13 mouse cellular contexts compared by ENCODE assay signal in genomic region chr9:95113157-95114135, GRCm38 (mm10).
DNase-seq lines count a peak whose midpoint lies in the region; ATAC-seq and TF ChIP-seq lines count a peak whose summit lies in the region.
"Had no signal": no experiment of that assay in that cellular context is flagged by ENCODE, and none has a peak within 500 bp of the region (broad histone marks: within the 10 kb centered on the region; RNA-seq: fewer than 3 reads in every experiment).

No protein-coding gene starts in this region.

- H3K4me2 ChIP-seq in heart, embryonic 12.5 days: no peak overlapping the region
- no peak overlapping the region for H3K4me2 ChIP-seq in hindbrain, embryonic 13.5 days
- H3K4me2 ChIP-seq: embryonic facial prominence, embryonic 12.5 days; neural tube, embryonic 15.5 days had no signal

- ATAC-seq in heart, embryonic 12.5 days (ENCODE audit: insufficient number of reproducible peaks, low FRiP score): no peak
- no peak for ATAC-seq in Patski
- no peak for ATAC-seq in hindbrain, embryonic 13.5 days (ENCODE audit: low FRiP score)
- ATAC-seq: intestine, postnatal 0 days; liver, postnatal 0 days had no signal

- CTCF ChIA-PET in Patski (lab: Charles Lee): interaction anchor here (1.2 kb wide), 1 partner anchor 23 kb away, joined by 3 read pairs; no protein-coding TSS in a partner anchor

- peak; percentile 7 for DNase-seq in heart, adult 8-10 months (ENCODE audit: low spot score)
- DNase-seq in Patski (ENCODE audit: low read depth, low spot score): peak; percentile 7
- DNase-seq in cerebellum, postnatal 25 days: peak; percentile 14 to 48
- peak; percentile 65 for DNase-seq in lung, postnatal 25 days (ENCODE audit: low spot score)
- no peak for DNase-seq in embryo, embryonic 10 days (ENCODE audit: low spot score)
- DNase-seq in gastrocnemius, postnatal 14 days: no peak
- DNase-seq: adrenal gland, adult 8-10 months; liver, postnatal 0 days had no signal

- H3K9ac ChIP-seq in heart, embryonic 12.5 days: no peak overlapping the region
- H3K9ac ChIP-seq in hindbrain, embryonic 13.5 days: no peak overlapping the region
- H3K9ac ChIP-seq: embryonic facial prominence, embryonic 12.5 days; liver, postnatal 0 days; neural tube, embryonic 15.5 days had no signal

- H3K27ac ChIP-seq in heart, embryonic 12.5 days (ENCODE audit: poor library complexity, severe bottlenecking): no peak overlapping the region
- H3K27ac ChIP-seq in hindbrain, embryonic 13.5 days: no peak overlapping the region
- H3K27ac ChIP-seq: embryonic facial prominence, embryonic 12.5 days; neural tube, embryonic 15.5 days had no signal

- 59% methylated on average over 12 of the region's 12 CpGs for WGBS in heart, embryonic 12.5 days
- 64% methylated on average over 12 of the region's 12 CpGs for WGBS in hindbrain, embryonic 13.5 days

- H3K4me3 ChIP-seq in heart, embryonic 12.5 days: no peak overlapping the region
- no peak overlapping the region for H3K4me3 ChIP-seq in hindbrain, embryonic 13.5 days
- H3K4me3 ChIP-seq: embryonic facial prominence, embryonic 12.5 days; neural tube, embryonic 15.5 days had no signal

- TF ChIP-seq CTCF in Patski (IDR thresholded peaks at IDR 0.05): no peak

- in situ Hi-C loops in Patski (cut with MboI; ENCODE audit: low pct_unique_long_range_greater_than_20kb): no loop called here

- no peaks in the 10 kb centered on the region for H3K36me3 ChIP-seq in heart, embryonic 12.5 days
- no peaks in the 10 kb centered on the region for H3K36me3 ChIP-seq in hindbrain, embryonic 13.5 days
- H3K36me3 ChIP-seq: embryonic facial prominence, embryonic 12.5 days; neural tube, embryonic 15.5 days had no signal

- no peaks in the 10 kb centered on the region for H3K9me3 ChIP-seq in heart, embryonic 12.5 days (replicated peaks)
- no peaks in the 10 kb centered on the region for H3K9me3 ChIP-seq in hindbrain, embryonic 13.5 days
- H3K9me3 ChIP-seq: embryonic facial prominence, embryonic 12.5 days; neural tube, embryonic 15.5 days had no signal

- no peaks in the 10 kb centered on the region for H3K4me1 ChIP-seq in heart, embryonic 12.5 days (replicated peaks)
- H3K4me1 ChIP-seq in hindbrain, embryonic 13.5 days (replicated peaks): 0 out of 2 replicates have a peak, but pooled peaks cover 2% of the 10 kb centered on the region
- H3K4me1 ChIP-seq: neural tube, embryonic 15.5 days had no signal

- POLR2A ChIA-PET in Patski (lab: Charles Lee): no interaction called here

- H3K27me3 ChIP-seq in heart, embryonic 12.5 days (replicated peaks): no peaks in the 10 kb centered on the region
- H3K27me3 ChIP-seq in Patski: no peaks in the 10 kb centered on the region
- no peaks in the 10 kb centered on the region for H3K27me3 ChIP-seq in hindbrain, embryonic 13.5 days
- H3K27me3 ChIP-seq: embryonic facial prominence, embryonic 12.5 days; neural tube, embryonic 15.5 days had no signal

- intact Hi-C loops in gastrocnemius, postnatal 14 days (cut with DNase I; ENCODE audit: low total_unique reads): no loop called here

Comparison
In these comparisons a context has a peak if more than half of its experiments do, and no peak if none do; other contexts are left out.
1. DNase-seq: peak in heart, adult 8-10 months (single experiment), Patski (single experiment), cerebellum, postnatal 25 days (2 of 2) and lung, postnatal 25 days (single experiment); none in embryo, embryonic 10 days (single experiment) and gastrocnemius, postnatal 14 days (single experiment).